Mouse (Mus musculus) embryonic facial prominence, embryonic 11.5 days (tissue): ENCODE measurements around the gene Gm5678. TPM values are rescaled to one million over a fixed set of nuclear protein-coding genes. Genes with fewer than 3 reads are reported as not detected.

Experiments
- ATAC-seq: fragments of 200-750 bp; cut with Nextera tagmentation; replicated peaks from 2 replicates; pipeline ENCODE4 v1.8.0; 2017; ENCODE audit warnings: low read depth; ENCODE audit not compliant: insufficient number of reproducible peaks, low FRiP score, low TSS enrichment
- DNase-seq: peaks from one replicate; pipeline ENCODE4 v3.0.0-alpha.2; 2015; ENCODE audit warnings: low spot score
- H3K27ac ChIP-seq: fragments of 300-500 bp; sonication (generic); replicated peaks from 2 replicates; pipeline ENCODE4 v1.5.1; 2014; ENCODE audit warnings: mild to moderate bottlenecking, low read depth, low read length, control low read depth
- H3K27me3 ChIP-seq: fragments of 300-500 bp; sonication (generic); 2 replicates; pipeline ENCODE4 v1.6.1; 2014; ENCODE audit warnings: mild to moderate bottlenecking, low read length, moderate library complexity, mixed read lengths; ENCODE audit not compliant: control insufficient read depth, insufficient read depth
- H3K36me3 ChIP-seq: fragments of 300-500 bp; sonication (generic); replicated peaks from 2 replicates; pipeline ENCODE4 v1.6.1; 2014; ENCODE audit warnings: low read depth, mild to moderate bottlenecking, low read length, moderate library complexity, mixed read lengths; ENCODE audit not compliant: control insufficient read depth, insufficient read depth
- H3K4me1 ChIP-seq: fragments of 300-500 bp; sonication (generic); 2 replicates; pipeline ENCODE4 v1.6.1; 2014; ENCODE audit warnings: low read length, mixed read lengths; ENCODE audit not compliant: control insufficient read depth, insufficient read depth
- H3K4me2 ChIP-seq: fragments of 300-500 bp; sonication (generic); 2 replicates; pipeline ENCODE4 v1.6.1; 2014; ENCODE audit warnings: low read depth, mild to moderate bottlenecking, control low read depth, low read length, moderate library complexity
- H3K4me3 ChIP-seq: fragments of 300-500 bp; sonication (generic); 2 replicates; pipeline ENCODE4 v1.5.1; 2014; ENCODE audit warnings: low read depth, low read length, control low read depth
- H3K9ac ChIP-seq: fragments of 300-500 bp; sonication (generic); replicated peaks from 2 replicates; pipeline ENCODE4 v1.6.1; 2014; ENCODE audit warnings: mild to moderate bottlenecking, control low read depth, low read length
- H3K9me3 ChIP-seq: fragments of 300-500 bp; sonication (generic); replicated peaks from 2 replicates; pipeline ENCODE4 v1.6.1; 2016; ENCODE audit warnings: mild to moderate bottlenecking, low read length, inconsistent platforms, mixed read lengths; ENCODE audit not compliant: control insufficient read depth
- WGBS: fragments of 180-500 bp; shearing (Covaris S2); extraction: QIAGEN DNeasy Blood & Tissue Kit; methylation state at CpG from one replicate; pipeline ENCODE4 v1.1.7; 2014; 5-methylcytosine and 5-hydroxymethylcytosine counted together
- polyA plus RNA-seq: library from polyadenylated mRNA; unstranded; fragments of >200 nt; fragmentation: Nextera tagmentation; extraction: Ambion mirVana; gene quantifications from 2 replicates; pipeline ENCODE4 v1.2.1, GENCODE M21; 2014

The Gm5678 gene
- polyA plus RNA-seq, 1 experiment from 2014 or later: not detected

DNA sequence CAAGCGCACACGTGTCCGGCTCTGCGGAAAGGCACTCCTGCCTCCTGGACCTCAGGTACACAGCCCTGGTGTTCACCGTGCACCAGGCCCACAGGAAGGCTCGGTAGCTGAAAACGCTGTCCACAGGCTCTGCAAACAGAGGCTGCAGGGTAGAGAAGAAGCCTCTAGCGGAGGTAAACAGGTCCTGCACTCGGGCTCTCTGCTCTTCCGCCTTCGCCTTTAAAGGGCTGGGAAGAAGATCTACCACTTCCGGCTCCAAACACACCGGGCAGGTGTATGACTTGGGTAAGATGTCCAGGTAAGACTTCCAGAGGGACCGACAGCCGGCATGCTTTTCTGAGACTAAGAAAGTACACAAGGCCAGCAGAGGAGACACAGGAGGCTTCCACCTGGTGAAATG is 37.0 kb upstream of the Gm5678 start:
- WGBS: 95% methylated on average over 15 of the region's 15 CpGs
- no peak for DNase-seq

DNA sequence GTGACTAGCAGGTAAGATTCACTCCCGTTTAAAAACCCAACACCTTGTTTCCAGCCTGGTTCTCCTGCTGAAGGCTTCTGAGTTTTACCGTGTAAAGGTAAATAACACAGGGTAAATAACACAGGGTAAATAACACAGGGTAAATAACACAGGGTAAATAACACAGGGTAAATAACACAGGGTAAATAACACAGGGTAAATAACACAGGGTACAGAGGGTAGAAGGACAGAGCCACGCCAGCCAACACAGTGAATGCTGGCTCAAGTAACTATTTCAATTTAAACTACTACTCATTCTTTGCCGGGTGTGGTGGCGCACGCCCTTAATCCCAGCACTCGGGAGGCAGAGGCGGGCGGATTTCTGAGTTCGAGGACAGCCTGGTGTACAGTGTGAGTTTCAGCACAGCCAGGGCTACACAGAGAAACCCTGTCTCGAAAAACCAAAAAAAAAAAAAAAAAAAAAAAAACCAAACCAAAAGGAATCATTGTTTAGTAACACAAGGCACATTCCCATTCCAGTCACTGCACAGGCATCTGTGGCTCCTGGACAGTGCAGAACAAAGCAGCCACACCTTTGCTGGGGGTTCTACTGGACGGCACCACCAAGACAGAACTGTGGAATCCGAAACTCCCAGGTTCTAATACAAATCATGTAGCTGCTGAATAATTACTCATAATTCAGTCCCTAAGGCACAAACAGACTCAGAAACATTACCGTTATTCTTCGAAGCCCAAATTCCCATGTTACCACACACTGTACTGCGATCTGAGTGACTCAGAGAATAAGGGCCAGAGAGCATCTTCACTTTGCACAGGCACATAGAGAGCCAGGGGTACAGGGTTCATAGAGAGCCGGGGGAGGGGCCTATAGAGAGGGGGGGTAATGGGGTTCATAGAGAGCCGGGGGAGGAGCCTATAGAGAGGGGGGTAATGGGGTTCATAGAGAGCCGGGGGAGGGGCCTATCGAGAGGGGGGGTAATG is 36.2 kb upstream of the Gm5678 start:
- Histone ChIP-seq H3K9ac (no peak overlapping the region), H3K4me2 (no peak overlapping the region), H3K27ac (no peak overlapping the region), H3K27me3 (no peaks in the 10 kb centered on the region), H3K9me3 (no peaks in the 10 kb centered on the region), H3K4me1 (no peaks in the 10 kb centered on the region; the same call in 1 of the 2 replicates), H3K36me3 (no peaks in the 10 kb centered on the region), H3K4me3 (no peak overlapping the region)
- ATAC-seq: no peak
- no peak for DNase-seq
- 94% methylated on average over 20 of the region's 20 CpGs for WGBS

More for the DNA sequence above, 37.0 kb upstream of the Gm5678 start:
- no peak overlapping the region for H3K27ac ChIP-seq
- ATAC-seq: no peak
- H3K9ac ChIP-seq: no peak overlapping the region
- no peak overlapping the region for H3K4me2 ChIP-seq
- H3K4me1 ChIP-seq: no peaks in the 10 kb centered on the region; the same call in 1 of the 2 replicates
- H3K9me3 ChIP-seq: no peaks in the 10 kb centered on the region
- no peaks in the 10 kb centered on the region for H3K27me3 ChIP-seq
- H3K4me3 ChIP-seq: no peak overlapping the region
- H3K36me3 ChIP-seq: no peaks in the 10 kb centered on the region

DNA sequence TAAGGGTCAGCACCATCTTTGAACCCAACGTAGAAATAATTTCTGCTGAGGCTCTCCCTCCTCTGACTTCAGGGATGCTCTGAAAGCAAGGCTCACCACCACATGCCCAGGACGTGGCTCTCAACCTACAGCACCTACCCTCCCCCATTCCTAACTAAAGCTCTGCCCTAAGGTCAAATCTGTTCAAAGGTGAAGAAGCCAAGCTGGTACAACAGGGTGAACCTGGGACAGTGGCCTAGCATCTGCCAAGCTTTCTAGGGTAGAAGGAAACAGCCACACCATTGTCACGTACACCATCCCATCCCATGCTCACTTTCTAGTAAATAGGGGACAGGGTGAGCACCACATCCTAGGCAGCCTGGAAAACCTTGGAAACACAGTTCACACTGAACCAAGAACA is 35.2 kb upstream of the Gm5678 start:
- DNase-seq: no peak
- Histone ChIP-seq H3K9me3 (no peaks in the 10 kb centered on the region), H3K27me3 (no peaks in the 10 kb centered on the region), H3K27ac (no peak overlapping the region), H3K4me2 (no peak overlapping the region), H3K9ac (no peak overlapping the region), H3K4me1 (no peaks in the 10 kb centered on the region; the same call in 1 of the 2 replicates), H3K36me3 (no peaks in the 10 kb centered on the region), H3K4me3 (no peak overlapping the region)
- 86% methylated on average over 3 of the region's 3 CpGs for whole genome bisulfite sequencing
- ATAC-seq: no peak

DNA sequence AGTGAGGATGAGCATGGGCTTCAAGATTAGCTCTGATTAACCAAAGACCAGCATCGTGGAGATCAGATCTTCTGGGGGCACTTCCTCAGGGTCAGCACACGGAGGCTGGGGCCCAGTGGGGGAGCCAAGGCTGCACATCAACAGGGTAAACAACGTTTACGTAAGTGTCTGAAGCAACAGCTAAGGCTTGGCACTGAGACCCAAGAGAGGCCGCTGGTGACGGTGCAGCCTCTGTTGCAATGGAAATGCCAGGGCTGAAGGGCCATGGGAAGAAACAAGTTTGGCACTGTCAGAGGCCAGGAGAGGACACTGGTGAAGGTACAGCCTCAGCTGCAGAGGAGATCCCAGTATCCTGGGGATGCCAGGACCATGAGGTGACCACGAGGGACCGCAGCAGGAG is 34.5 kb upstream of the Gm5678 start:
- no peak overlapping the region for H3K4me3 ChIP-seq
- H3K9me3 ChIP-seq: no peaks in the 10 kb centered on the region
- ATAC-seq (no peak), DNase-seq (no peak)
- no peaks in the 10 kb centered on the region for H3K27me3 ChIP-seq
- no peak overlapping the region for H3K27ac ChIP-seq
- H3K36me3 ChIP-seq: no peaks in the 10 kb centered on the region
- H3K4me1 ChIP-seq: no peaks in the 10 kb centered on the region
- H3K9ac ChIP-seq: no peak overlapping the region
- no peak overlapping the region for H3K4me2 ChIP-seq
- 88% methylated on average over 8 of the region's 8 CpGs for WGBS

DNA sequence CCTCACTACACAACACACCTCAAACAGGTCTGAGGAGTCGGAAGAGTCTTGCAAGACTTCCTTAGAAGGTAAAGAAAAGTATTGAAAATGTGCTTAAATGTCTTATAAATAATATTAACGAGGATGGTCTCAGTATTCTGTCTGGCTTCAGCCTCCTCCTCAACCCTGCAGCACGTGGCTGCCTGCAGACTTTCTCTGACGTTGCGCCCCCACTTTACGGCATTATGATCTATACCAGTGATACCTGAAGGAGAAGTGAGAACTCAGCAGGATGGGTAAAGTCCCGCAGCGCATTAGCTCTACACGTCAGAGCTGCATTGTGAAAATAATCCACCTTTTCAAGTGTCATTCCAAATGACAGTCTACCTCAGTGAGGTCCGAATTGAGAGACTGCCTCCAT is 33.4 kb upstream of the Gm5678 start:
- Histone ChIP-seq H3K36me3 (no peaks in the 10 kb centered on the region), H3K27me3 (no peaks in the 10 kb centered on the region), H3K9ac (no peak overlapping the region), H3K27ac (no peak overlapping the region), H3K9me3 (no peaks in the 10 kb centered on the region), H3K4me1 (no peaks in the 10 kb centered on the region), H3K4me3 (no peak overlapping the region), H3K4me2 (no peak overlapping the region)
- no peak for ATAC-seq
- 97% methylated on average over 10 of the region's 10 CpGs for WGBS
- no peak for DNase-seq

DNA sequence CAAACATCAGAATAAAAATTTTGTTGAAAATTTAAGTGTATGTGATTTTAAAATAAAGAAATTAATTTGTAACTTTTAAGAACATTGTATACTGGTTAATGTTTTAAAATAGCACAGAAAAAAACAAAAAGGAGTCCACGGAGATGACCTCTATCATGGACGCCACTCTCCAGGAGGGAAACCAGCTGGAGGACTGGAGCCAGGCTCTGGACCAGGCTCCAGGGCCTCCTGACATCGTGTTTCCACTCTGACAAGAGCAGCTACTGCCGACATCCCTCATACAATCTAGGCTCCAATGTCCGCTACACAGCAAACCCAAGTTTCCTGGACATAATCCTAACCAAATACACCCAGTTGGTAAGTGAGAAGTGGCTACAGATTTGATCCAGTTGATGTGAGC is 32.1 kb upstream of the Gm5678 start:
- no peaks in the 10 kb centered on the region for H3K9me3 ChIP-seq
- 91% methylated on average over 5 of the region's 5 CpGs for WGBS

DNA sequence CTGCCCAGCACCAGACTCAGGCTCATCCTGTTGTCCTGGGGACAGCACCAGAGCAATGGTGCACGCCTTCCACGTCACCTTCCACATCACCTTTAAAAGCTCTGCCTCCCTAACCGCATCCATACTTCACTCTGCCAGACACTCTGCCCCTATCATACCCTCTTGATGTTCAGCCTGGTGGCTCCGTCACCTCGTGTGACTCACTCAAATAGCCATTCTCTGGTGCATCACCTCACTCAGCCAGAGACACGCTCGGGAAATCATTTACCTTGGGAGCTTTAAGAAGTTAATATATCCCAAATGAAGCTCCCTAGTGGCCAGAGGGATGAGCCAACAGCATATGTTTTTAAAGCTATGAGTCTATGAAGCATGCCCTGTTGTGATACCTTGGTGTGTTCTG is 31.1 kb upstream of the Gm5678 start:
- H3K9me3 ChIP-seq: no peaks in the 10 kb centered on the region
- H3K4me1 ChIP-seq: no peaks in the 10 kb centered on the region
- 91% methylated on average over 7 of the region's 7 CpGs for WGBS
- no peak for DNase-seq
- H3K27ac ChIP-seq: no peak overlapping the region
- ATAC-seq: no peak
- H3K9ac ChIP-seq: no peak overlapping the region
- no peak overlapping the region for H3K4me3 ChIP-seq
- no peaks in the 10 kb centered on the region for H3K36me3 ChIP-seq
- no peak overlapping the region for H3K4me2 ChIP-seq
- H3K27me3 ChIP-seq: no peaks in the 10 kb centered on the region

More for the DNA sequence above, 32.1 kb upstream of the Gm5678 start:
- no peak overlapping the region for H3K9ac ChIP-seq
- no peak for ATAC-seq
- H3K4me1 ChIP-seq: no peaks in the 10 kb centered on the region
- no peaks in the 10 kb centered on the region for H3K27me3 ChIP-seq
- no peak for DNase-seq
- no peak overlapping the region for H3K4me2 ChIP-seq
- no peak overlapping the region for H3K27ac ChIP-seq
- H3K36me3 ChIP-seq: no peaks in the 10 kb centered on the region
- no peak overlapping the region for H3K4me3 ChIP-seq

DNA sequence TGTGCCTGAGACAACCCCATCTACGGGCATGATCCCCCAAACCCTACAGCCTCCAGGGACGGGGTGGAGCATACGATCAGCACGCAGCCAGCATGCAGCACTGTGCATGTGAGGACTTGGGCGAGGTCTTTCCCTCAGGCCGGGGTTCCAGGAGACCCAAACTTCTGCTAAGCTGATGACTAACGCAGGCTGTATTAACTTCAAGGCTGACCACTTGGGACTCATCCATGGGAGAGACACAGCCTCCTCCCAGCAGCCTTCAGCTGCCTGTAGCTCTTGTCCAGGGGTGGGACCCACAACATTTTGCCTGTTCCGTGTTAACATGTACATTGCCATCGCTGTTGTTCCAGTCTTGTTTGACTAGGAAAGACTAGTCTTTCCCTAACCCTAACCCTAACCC is 30.3 kb upstream of the Gm5678 start:
- Histone ChIP-seq H3K4me3 (no peak overlapping the region), H3K9ac (no peak overlapping the region), H3K27me3 (no peaks in the 10 kb centered on the region), H3K9me3 (no peaks in the 10 kb centered on the region), H3K36me3 (no peaks in the 10 kb centered on the region), H3K4me2 (no peak overlapping the region), H3K27ac (no peak overlapping the region), H3K4me1 (no peaks in the 10 kb centered on the region)
- no peak for ATAC-seq
- DNase-seq: no peak
- 91% methylated on average over 9 of the region's 9 CpGs for WGBS
